Mouse (Mus musculus) myocyte (in vitro differentiated cells): ENCODE data around the gene Rarres2. TPM values are rescaled to one million over a fixed set of nuclear protein-coding genes. Genes with fewer than 3 reads are reported as not detected.

Source experiments
- H3K27me3 ChIP-seq: one replicate; pipeline ENCODE4 v1.6.1; 2011; ENCODE audit not compliant: control insufficient read depth, insufficient read depth, insufficient read length
- H3K36me3 ChIP-seq: one replicate; pipeline ENCODE4 v1.6.1; 2011; ENCODE audit not compliant: control insufficient read depth, insufficient read depth
- H3K4me2 ChIP-seq: one replicate; pipeline ENCODE4 v1.6.1; 2011; ENCODE audit warnings: low read depth, control low read depth
- H3K4me3 ChIP-seq: one replicate; pipeline ENCODE4 v1.5.1; 2011; ENCODE audit warnings: mild to moderate bottlenecking, control low read depth, moderate library complexity
- H3K79me2 ChIP-seq: one replicate; pipeline ENCODE4 v1.6.1; 2011; ENCODE audit not compliant: control insufficient read depth, insufficient read depth
- H3ac ChIP-seq: one replicate; pipeline ENCODE4 v1.6.1; 2011; ENCODE audit not compliant: control insufficient read depth, insufficient read length
- CEBPB ChIP-seq: IDR thresholded peaks from 2 replicates; pipeline ENCODE4 v1.6.1; 2011; ENCODE audit warnings: mild to moderate bottlenecking, moderate library complexity; ENCODE audit not compliant: poor library complexity, insufficient read depth, severe bottlenecking
- E2F4 ChIP-seq: IDR thresholded peaks from one replicate; pipeline ENCODE4 v1.6.1; 2011; ENCODE audit warnings: mild to moderate bottlenecking, control low read depth, moderate library complexity; ENCODE audit not compliant: insufficient read depth
- MAX ChIP-seq: IDR thresholded peaks from one replicate; pipeline ENCODE4 v1.6.1; 2011; ENCODE audit warnings: low read depth, mild to moderate bottlenecking, control low read depth
- MYOD1 ChIP-seq, 3 experiments: IDR thresholded peaks; one replicate each; pipeline ENCODE4 v1.6.1; 2011; ENCODE audit warnings: control low read depth in 2 of 3, low read depth in 2 of 3, mild to moderate bottlenecking in 2 of 3, moderate library complexity in 1 of 3; ENCODE audit not compliant: insufficient read length in 2 of 3, control insufficient read depth in 1 of 3
- MYOG ChIP-seq, 3 experiments: IDR thresholded peaks; one replicate each; pipeline ENCODE4 v1.6.1; 2011; ENCODE audit warnings: control low read depth in 2 of 3, low read depth in 2 of 3, mild to moderate bottlenecking in 2 of 3; ENCODE audit not compliant: insufficient read length in 2 of 3, control insufficient read depth in 1 of 3, insufficient read depth in 1 of 3
- POLR2A ChIP-seq: IDR thresholded peaks from one replicate; pipeline ENCODE4 v1.6.1; 2011; ENCODE audit warnings: low read depth, mild to moderate bottlenecking, control low read depth, moderate library complexity; ENCODE audit not compliant: insufficient read length
- POLR2AphosphoS2 ChIP-seq: IDR thresholded peaks from one replicate; pipeline ENCODE4 v1.6.1; 2011; ENCODE audit warnings: low read depth, control low read depth; ENCODE audit not compliant: insufficient read length
- REST ChIP-seq: IDR thresholded peaks from one replicate; pipeline ENCODE4 v1.6.1; 2011; ENCODE audit warnings: mild to moderate bottlenecking, control low read depth, moderate library complexity; ENCODE audit not compliant: insufficient read depth, insufficient read length
- SRF ChIP-seq: IDR thresholded peaks from one replicate; pipeline ENCODE4 v1.6.1; 2011; ENCODE audit warnings: low read depth; ENCODE audit not compliant: control insufficient read depth, insufficient read length
- TCF12 ChIP-seq: IDR thresholded peaks from one replicate; pipeline ENCODE4 v1.6.1; 2011; ENCODE audit warnings: mild to moderate bottlenecking, control low read depth; ENCODE audit not compliant: poor library complexity, insufficient read depth, severe bottlenecking
- TCF3 ChIP-seq: IDR thresholded peaks from one replicate; pipeline ENCODE4 v1.6.1; 2011; ENCODE audit warnings: low read depth, control low read depth; ENCODE audit not compliant: insufficient read length
- USF1 ChIP-seq: IDR thresholded peaks from one replicate; pipeline ENCODE4 v1.6.1; 2011; ENCODE audit warnings: low read depth, mild to moderate bottlenecking, control low read depth, moderate library complexity
- polyA plus RNA-seq: library from polyadenylated mRNA; unstranded; fragments of >200 nt; fragmentation: generic; extraction: Trizol; gene quantifications from one replicate; pipeline ENCODE4 v1.2.1, GENCODE M21; 2012; ENCODE audit warnings: missing spikeins

Rarres2 gene
- polyA plus RNA-seq, 1 experiment: 0.17 TPM

- Histone ChIP-seq H3K79me2 (no peaks in the 10 kb centered on the region), H3K27me3 (no peaks in the 10 kb centered on the region), H3K4me3 (no peak overlapping the region), H3K36me3 (peaks cover 5% of the 10 kb centered on the region), H3ac (no peak overlapping the region), H3K4me2 (no peak overlapping the region)
- no peak for TF ChIP-seq SRF
- TF ChIP-seq TCF3: no peak
- no peak for TF ChIP-seq MAX
- TF ChIP-seq POLR2AphosphoS2: no peak
- no peak for TF ChIP-seq USF1
- TF ChIP-seq CEBPB: no peak
- TF ChIP-seq REST: no peak
- no peak for TF ChIP-seq POLR2A
- peak in 2 of 3 experiments; percentile 23 to 56 for TF ChIP-seq MYOD1 (IDR thresholded peaks at IDR 0.05; ENCODE audit: control insufficient read depth in 1 of 3, insufficient read length in 2 of 3, low read depth in 2 of 3)
- no peak for TF ChIP-seq E2F4
- TF ChIP-seq TCF12: no peak
- TF ChIP-seq MYOG (IDR thresholded peaks at IDR 0.05; ENCODE audit: control insufficient read depth in 1 of 3, insufficient read depth in 1 of 3, insufficient read length in 2 of 3, low read depth in 2 of 3): peak in 2 of 3 experiments; percentile 48 to 76
Measured at GRCm38 (mm10) chr6:48609512-48609911, 36.9 kb upstream of the Rarres2 start.

GRCm38 (mm10) chr6:48608124-48608523, 35.5 kb upstream of the Rarres2 start:
- no peaks in the 10 kb centered on the region for H3K79me2 ChIP-seq
- H3K36me3 ChIP-seq: peaks cover 5% of the 10 kb centered on the region
- H3K4me2 ChIP-seq: no peak overlapping the region
- no peaks in the 10 kb centered on the region for H3K27me3 ChIP-seq
- H3ac ChIP-seq: no peak overlapping the region
- H3K4me3 ChIP-seq: no peak overlapping the region
- TF ChIP-seq SRF (no peak), E2F4 (no peak), TCF12 (no peak), USF1 (no peak)

GRCm38 (mm10) chr6:48602080-48602741, 29.6 kb upstream of the Rarres2 start:
- Histone ChIP-seq H3ac (peak overlapping the region; percentile 60), H3K36me3 (peaks cover 14% of the 10 kb centered on the region), H3K27me3 (no peaks in the 10 kb centered on the region), H3K4me2 (peak overlapping the region; percentile 95), H3K4me3 (peak overlapping the region; percentile 59), H3K79me2 (peaks cover 5% of the 10 kb centered on the region)
- no peak for TF ChIP-seq MAX

GRCm38 (mm10) chr6:48601271-48602079, 28.9 kb upstream of the Rarres2 start, which contains the start of gene Zfp775:
Gene Zfp775, plus strand, starts transcription at chr6:48602063.
- peak within 1 kb of the TSS; percentile 60 for H3ac ChIP-seq
- peak within 1 kb of the TSS; percentile 59 for H3K4me3 ChIP-seq
- H3K4me2 ChIP-seq: peak within 1 kb of the TSS; percentile 95
- no peak for TF ChIP-seq CEBPB
- TF ChIP-seq POLR2A: peak; percentile 78
- peak; percentile 89 for TF ChIP-seq POLR2AphosphoS2
- H3K36me3 ChIP-seq: peaks cover 14% of the 10 kb centered on the region
- H3K27me3 ChIP-seq: no peaks in the 10 kb centered on the region
- H3K79me2 ChIP-seq: peaks cover 5% of the 10 kb centered on the region

GRCm38 (mm10) chr6:48600594-48600993, 28.0 kb upstream of the Rarres2 start:
- H3K36me3 ChIP-seq: peaks cover 14% of the 10 kb centered on the region
- H3K79me2 ChIP-seq: peaks cover 10% of the 10 kb centered on the region
- H3K4me2 ChIP-seq: peak overlapping the region; percentile 95
- H3ac ChIP-seq: no peak overlapping the region
- TF ChIP-seq USF1: no peak
- TF ChIP-seq REST: no peak
- no peak for TF ChIP-seq MAX
- no peak for TF ChIP-seq MYOD1 (IDR thresholded peaks at IDR 0.05; ENCODE audit: control insufficient read depth in 1 of 3, insufficient read length in 2 of 3, low read depth in 2 of 3)
- no peak for TF ChIP-seq TCF3
- TF ChIP-seq E2F4: no peak
- no peak for TF ChIP-seq SRF
- no peak for TF ChIP-seq TCF12
- no peak for TF ChIP-seq POLR2A
- no peaks in the 10 kb centered on the region for H3K27me3 ChIP-seq
- H3K4me3 ChIP-seq: no peak overlapping the region

- H3ac ChIP-seq: no peak overlapping the region
Measured at GRCm38 (mm10) chr6:48597233-48597625, 24.6 kb upstream of the Rarres2 start.

More at GRCm38 (mm10) chr6:48597233-48597625, 24.6 kb upstream of the Rarres2 start:
- no peak for TF ChIP-seq MAX
- TF ChIP-seq POLR2A: peak; percentile 21
- Histone ChIP-seq H3K4me3 (no peak overlapping the region), H3K4me2 (no peak overlapping the region), H3K36me3 (peaks cover 9% of the 10 kb centered on the region), H3K27me3 (no peaks in the 10 kb centered on the region), H3K79me2 (peaks cover 21% of the 10 kb centered on the region)
